Mouse (Mus musculus): ENCODE data around the gene Otub2. TPM values are rescaled to one million over a fixed set of nuclear protein-coding genes. Genes with fewer than 3 reads are reported as not detected.

Otub2 gene
- polyA plus RNA-seq, 1 experiment from 2014 or later = 2.3 TPM

DNA sequence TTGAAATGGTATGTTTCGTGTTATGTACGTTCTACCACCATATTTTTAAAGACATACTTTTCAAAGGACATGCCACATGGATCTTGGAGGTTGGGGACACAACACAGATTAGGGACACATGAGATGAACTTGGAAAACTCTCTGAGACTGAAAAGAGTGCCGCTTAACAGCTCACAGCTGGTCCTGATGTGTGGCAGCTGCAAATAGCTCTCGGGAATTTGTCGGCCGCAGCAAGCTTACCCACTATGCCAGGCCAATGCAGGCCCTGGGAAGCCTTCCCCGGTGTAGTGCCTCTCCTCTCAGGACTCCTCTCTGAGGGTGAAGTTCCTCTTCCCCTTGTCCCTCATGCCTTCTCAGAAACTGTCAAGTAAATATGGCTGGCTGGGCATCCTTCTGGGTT is 8.3 kb downstream of the Otub2 start:
- WGBS = 86% methylated on average over 7 of the region's 7 CpGs
- no peaks in the 10 kb centered on the region; the same call in 1 of the 2 replicates for H3K36me3 ChIP-seq (ENCODE audit: control insufficient read depth, insufficient read depth)
- TF ChIP-seq CTCF (IDR thresholded peaks at IDR 0.05; ENCODE audit: low read depth) = no peak
- ATAC-seq = no peak
- 0 out of 2 replicates have a peak, but pooled peaks cover 5% of the 10 kb centered on the region for H3K4me1 ChIP-seq (replicated peaks; ENCODE audit: control insufficient read depth, insufficient read depth, low read length)
- no peak overlapping the region for H3K4me3 ChIP-seq (ENCODE audit: low read depth, low read length)
- H3K27me3 ChIP-seq (replicated peaks; ENCODE audit: control insufficient read depth, insufficient read depth, low read length) = no peaks in the 10 kb centered on the region
- no peaks in the 10 kb centered on the region for H3K9me3 ChIP-seq (ENCODE audit: control insufficient read depth)
- H3K9ac ChIP-seq (ENCODE audit: low read depth, low read length) = no peak overlapping the region
- H3K27ac ChIP-seq (ENCODE audit: low read depth, low read length) = no peak overlapping the region
- no peak overlapping the region for H3K4me2 ChIP-seq (replicated peaks; ENCODE audit: low read depth)

DNA sequence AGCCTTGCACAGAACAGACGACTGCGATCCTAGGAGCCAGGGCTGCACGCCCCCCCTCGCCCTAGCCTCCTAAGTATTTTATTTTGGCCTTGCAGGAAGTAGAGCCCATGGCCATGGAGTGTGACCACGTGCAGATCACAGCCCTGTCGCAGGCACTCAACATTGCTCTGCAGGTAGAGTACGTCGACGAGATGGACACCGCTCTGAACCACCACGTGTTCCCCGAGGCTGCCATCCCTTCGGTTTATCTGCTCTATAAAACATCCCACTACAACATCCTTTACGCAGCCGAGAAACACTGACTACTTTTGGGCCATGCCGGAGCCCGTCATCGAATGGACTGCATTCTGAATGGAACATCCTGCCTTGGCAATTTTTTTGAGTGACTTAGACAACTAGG is 15.6 kb downstream of the Otub2 start:
- Histone ChIP-seq H3K9me3 (ENCODE audit: control insufficient read depth) (no peaks in the 10 kb centered on the region), H3K4me2 (replicated peaks; ENCODE audit: low read depth) (no peak overlapping the region), H3K27ac (ENCODE audit: low read depth, low read length) (no peak overlapping the region), H3K4me1 (replicated peaks; ENCODE audit: control insufficient read depth, insufficient read depth, low read length) (no peaks in the 10 kb centered on the region), H3K27me3 (replicated peaks; ENCODE audit: control insufficient read depth, insufficient read depth, low read length) (no peaks in the 10 kb centered on the region), H3K4me3 (ENCODE audit: low read depth, low read length) (no peak overlapping the region), H3K9ac (ENCODE audit: low read depth, low read length) (no peak overlapping the region), H3K36me3 (ENCODE audit: control insufficient read depth, insufficient read depth) (peaks cover 46% of the 10 kb centered on the region)
- 86% methylated on average over 18 of the region's 18 CpGs for WGBS
- ATAC-seq = no peak
- TF ChIP-seq CTCF (IDR thresholded peaks at IDR 0.05; ENCODE audit: low read depth) = no peak

DNA sequence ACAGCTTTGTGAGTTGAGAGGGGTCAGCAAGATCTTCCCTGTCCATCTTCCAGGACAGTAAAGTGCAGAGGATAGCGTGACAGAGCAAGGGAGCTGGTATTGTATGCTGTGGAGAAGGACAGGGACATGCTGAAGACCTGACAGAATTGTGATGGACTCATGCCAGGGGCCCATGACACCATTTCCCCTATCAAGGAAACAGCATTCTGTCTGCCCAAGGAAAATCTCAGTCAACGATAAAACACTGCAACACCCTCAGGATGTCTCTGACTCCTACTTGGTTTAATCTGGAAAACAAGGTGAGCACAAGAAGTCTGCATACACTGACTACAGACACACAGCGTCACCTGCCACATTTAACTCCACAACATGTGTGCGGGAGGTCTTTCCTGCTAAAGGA is 19.2 kb downstream of the Otub2 start, which contains the start of gene 9330161L09Rik:
9330161L09Rik (minus strand) TSS at position 101 of the 400 bp plus-strand sequence.
- ATAC-seq = no peak
- no peaks in the 10 kb centered on the region for H3K27me3 ChIP-seq (replicated peaks; ENCODE audit: control insufficient read depth, insufficient read depth, low read length)
- H3K36me3 ChIP-seq (ENCODE audit: control insufficient read depth, insufficient read depth) = peaks cover 80% of the 10 kb centered on the region
- WGBS = 90% methylated on average over 4 of the region's 4 CpGs
- no peaks in the 10 kb centered on the region for H3K4me1 ChIP-seq (replicated peaks; ENCODE audit: control insufficient read depth, insufficient read depth, low read length)
- TF ChIP-seq CTCF (IDR thresholded peaks at IDR 0.05; ENCODE audit: low read depth) = no peak
- H3K4me3 ChIP-seq (ENCODE audit: low read depth, low read length) = no peak within 1 kb of the TSS
- no peak within 1 kb of the TSS for H3K9ac ChIP-seq (ENCODE audit: low read depth, low read length)
- no peak within 1 kb of the TSS for H3K4me2 ChIP-seq (replicated peaks; ENCODE audit: low read depth)
- no peaks in the 10 kb centered on the region for H3K9me3 ChIP-seq (ENCODE audit: control insufficient read depth)
- no peak within 1 kb of the TSS for H3K27ac ChIP-seq (ENCODE audit: low read depth, low read length)

DNA sequence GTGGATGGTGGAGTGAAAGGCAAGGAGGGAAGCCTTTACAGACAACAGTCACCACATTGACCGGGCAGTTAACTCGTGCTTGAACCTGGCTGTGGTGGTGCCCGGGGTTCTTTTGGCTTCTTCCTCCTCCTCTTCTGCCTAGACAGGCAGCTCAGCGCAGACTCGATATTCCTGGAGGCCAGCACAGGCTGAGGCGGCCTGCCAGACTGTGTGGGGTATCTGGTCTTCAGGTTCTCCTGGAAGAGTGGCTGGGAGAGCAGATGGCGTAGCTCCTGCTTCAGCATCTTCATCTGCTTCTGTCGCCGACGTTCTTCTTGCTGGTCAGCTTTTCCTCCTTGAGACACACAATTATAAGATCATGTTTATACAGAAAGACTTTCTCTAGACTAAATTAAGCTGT is 19.7 kb downstream of the Otub2 start:
- no peak for TF ChIP-seq CTCF (IDR thresholded peaks at IDR 0.05; ENCODE audit: low read depth)
- Histone ChIP-seq H3K9me3 (ENCODE audit: control insufficient read depth) (no peaks in the 10 kb centered on the region), H3K4me1 (replicated peaks; ENCODE audit: control insufficient read depth, insufficient read depth, low read length) (no peaks in the 10 kb centered on the region), H3K27ac (ENCODE audit: low read depth, low read length) (no peak overlapping the region), H3K9ac (ENCODE audit: low read depth, low read length) (no peak overlapping the region), H3K27me3 (replicated peaks; ENCODE audit: control insufficient read depth, insufficient read depth, low read length) (no peaks in the 10 kb centered on the region), H3K36me3 (ENCODE audit: control insufficient read depth, insufficient read depth) (peaks cover 85% of the 10 kb centered on the region), H3K4me2 (replicated peaks; ENCODE audit: low read depth) (no peak overlapping the region), H3K4me3 (ENCODE audit: low read depth, low read length) (no peak overlapping the region)
- no peak for ATAC-seq
- 90% methylated on average over 10 of the region's 10 CpGs for WGBS

DNA sequence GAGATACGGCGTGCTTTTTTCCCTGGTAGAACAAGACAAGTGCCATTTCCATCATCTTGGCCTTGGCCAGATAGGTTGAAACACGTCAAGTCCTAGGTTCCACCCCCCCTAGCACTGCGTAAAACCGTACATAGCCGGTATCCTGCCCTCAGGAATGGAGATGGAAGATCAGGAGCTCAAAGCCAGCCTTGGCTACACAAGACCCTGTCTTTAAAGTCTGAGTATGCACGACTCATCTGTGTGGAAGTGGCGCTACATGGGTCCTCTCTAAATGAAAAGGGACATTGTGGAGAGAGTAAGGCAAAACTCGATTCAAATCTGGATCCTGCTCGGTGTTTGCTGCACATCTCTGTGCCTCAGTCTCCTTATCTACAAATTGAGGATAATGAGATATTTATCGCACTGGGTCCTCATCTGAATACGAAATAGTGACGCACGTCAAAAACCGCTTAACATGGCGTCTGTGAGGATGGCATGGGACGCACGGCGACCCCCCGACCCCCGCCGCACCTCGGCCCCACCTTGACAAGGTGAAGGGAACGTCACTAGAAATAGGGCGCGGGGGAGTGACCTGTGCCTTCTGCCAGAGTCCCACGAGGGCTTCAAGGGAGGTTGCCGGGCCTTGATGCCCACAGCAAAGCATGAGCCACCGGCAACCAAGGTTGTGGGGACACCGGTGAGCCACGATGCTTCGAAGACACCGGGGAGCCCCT is 36.7 kb downstream of the Otub2 start:
- ATAC-seq = peak; percentile 25
- H3K4me2 ChIP-seq (replicated peaks; ENCODE audit: low read depth) = peak overlapping the region; percentile 73
- 9% methylated on average over 33 of the region's 33 CpGs for WGBS
- H3K27me3 ChIP-seq (replicated peaks; ENCODE audit: control insufficient read depth, insufficient read depth, low read length) = no peaks in the 10 kb centered on the region
- no peak for TF ChIP-seq CTCF (IDR thresholded peaks at IDR 0.05; ENCODE audit: low read depth)
- 0 out of 2 replicates have a peak overlapping the region, but pooled peaks have one; percentile 36 for H3K27ac ChIP-seq (ENCODE audit: low read depth, low read length)
- H3K4me3 ChIP-seq (ENCODE audit: low read depth, low read length) = peak overlapping the region; percentile 69
- H3K9me3 ChIP-seq (ENCODE audit: control insufficient read depth) = no peaks in the 10 kb centered on the region
- peak overlapping the region; percentile 72 for H3K9ac ChIP-seq (ENCODE audit: low read depth, low read length)
- 0 out of 2 replicates have a peak, but pooled peaks cover 8% of the 10 kb centered on the region for H3K4me1 ChIP-seq (replicated peaks; ENCODE audit: control insufficient read depth, insufficient read depth, low read length)
- peaks cover 17% of the 10 kb centered on the region; the same call in 1 of the 2 replicates for H3K36me3 ChIP-seq (ENCODE audit: control insufficient read depth, insufficient read depth)

DNA sequence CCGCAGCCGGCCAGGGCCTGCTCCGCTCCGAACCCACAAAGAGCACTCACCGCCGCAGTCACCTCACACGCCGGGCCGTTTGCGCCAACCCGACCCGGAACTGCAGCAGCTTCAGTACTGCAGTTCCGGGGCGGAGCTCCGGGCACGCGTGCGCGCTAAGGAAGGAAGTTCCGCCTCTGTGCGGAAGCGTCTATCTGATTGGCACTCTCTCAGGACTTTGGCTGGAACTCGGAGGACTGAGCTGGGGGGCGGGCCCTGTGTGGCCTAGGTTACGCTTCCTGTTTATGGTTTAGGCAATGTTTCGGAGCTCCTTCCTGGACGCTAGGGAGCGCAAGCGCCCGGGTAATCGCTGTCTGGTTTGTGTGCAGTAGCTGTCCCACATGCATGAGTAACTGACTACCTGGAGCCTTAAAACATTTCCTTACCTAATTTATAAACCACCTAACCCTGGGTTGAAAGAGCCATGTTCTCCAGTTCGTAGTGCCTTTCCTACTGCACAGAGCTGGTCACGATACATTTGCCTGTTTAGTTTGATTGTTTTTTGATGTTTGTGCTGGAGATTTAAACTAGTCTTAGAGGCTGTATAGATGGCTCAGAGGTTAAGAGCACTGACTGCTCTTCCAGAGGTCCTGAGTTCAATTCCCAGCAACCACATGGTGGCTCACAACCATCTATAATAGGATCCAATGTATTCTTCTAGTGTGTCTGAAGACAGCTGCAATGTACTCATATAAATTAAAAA is 37.4 kb downstream of the Otub2 start, which contains the start of gene Ddx24:
Ddx24 (minus strand) TSS at position 102 of the 742 bp plus-strand sequence.
- Histone ChIP-seq H3K4me2 (replicated peaks; ENCODE audit: low read depth) (peak within 1 kb of the TSS; percentile 73), H3K27ac (ENCODE audit: low read depth, low read length) (0 out of 2 replicates have a peak within 1 kb of the TSS, but pooled peaks have one; percentile 36), H3K4me3 (ENCODE audit: low read depth, low read length) (peak within 1 kb of the TSS; percentile 69), H3K27me3 (replicated peaks; ENCODE audit: control insufficient read depth, insufficient read depth, low read length) (no peaks in the 10 kb centered on the region), H3K36me3 (ENCODE audit: control insufficient read depth, insufficient read depth) (peaks cover 17% of the 10 kb centered on the region; the same call in 1 of the 2 replicates), H3K9ac (ENCODE audit: low read depth, low read length) (peak within 1 kb of the TSS; percentile 72), H3K9me3 (ENCODE audit: control insufficient read depth) (no peaks in the 10 kb centered on the region), H3K4me1 (replicated peaks; ENCODE audit: control insufficient read depth, insufficient read depth, low read length) (0 out of 2 replicates have a peak, but pooled peaks cover 8% of the 10 kb centered on the region)
- peak; percentile 92 for TF ChIP-seq CTCF (IDR thresholded peaks at IDR 0.05; ENCODE audit: low read depth)
- WGBS = under 1% methylated on average over 33 of the region's 33 CpGs
- ATAC-seq = peak; percentile 100
